Mouse (Mus musculus) heart, postnatal 0 days (tissue): ENCODE measurements around the gene Prkch.

Experiments
- CTCF ChIP-seq: IDR thresholded peaks from 2 replicates; pipeline ENCODE4 v1.5.1; 2016; ENCODE audit warnings: antibody characterized with exemption, control low read depth, low read depth
- EP300 ChIP-seq: IDR thresholded peaks from 2 replicates; pipeline ENCODE4 v1.6.1; 2016; ENCODE audit warnings: antibody characterized with exemption, low read depth

DNA sequence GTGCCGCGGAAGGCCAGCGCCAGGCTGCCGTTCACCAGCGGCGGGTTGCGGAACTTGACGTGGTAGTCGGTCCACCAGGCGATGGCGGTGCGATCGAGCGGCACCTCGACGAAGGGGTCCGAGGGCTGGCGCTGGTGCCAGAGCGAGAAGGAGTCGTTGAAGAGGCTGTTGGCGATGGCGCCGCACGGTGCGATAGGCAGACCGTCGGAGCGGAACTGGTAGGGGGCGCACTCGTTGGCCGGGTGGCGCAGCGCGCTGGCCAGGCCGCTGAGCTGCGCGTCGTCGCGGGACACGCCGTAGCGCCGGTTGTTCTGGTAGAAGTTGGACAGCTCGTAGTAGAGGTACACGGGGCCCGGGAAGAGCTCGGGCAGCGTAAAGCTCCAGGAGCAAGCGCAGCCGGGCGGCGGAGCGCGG lies 38.9 kb upstream of the Prkch start:
- peak; percentile 34 for TF ChIP-seq CTCF
- no peak for TF ChIP-seq EP300
